In genomic region chr2:166824386-166824785, GRCm38 (mm10) we compare ENCODE assay signal across 16 mouse cellular contexts.
"Had no signal": no experiment of that assay in that cellular context is flagged by ENCODE, and none has a peak within 500 bp of the region (broad histone marks: within the 10 kb centered on the region; RNA-seq: fewer than 3 reads in every experiment).

No protein-coding gene starts in this region.

- H3K4me3 ChIP-seq: liver, embryonic 13.5 days; lung, embryonic 15.5 days; megakaryocyte, embryonic 14.5 days; midbrain, embryonic 12.5 days; midbrain, embryonic 15.5 days; neural tube, embryonic 12.5 days; neural tube, embryonic 15.5 days; stomach, embryonic 15.5 days had no signal

- H3K9me3 ChIP-seq: liver, embryonic 13.5 days; lung, embryonic 15.5 days; megakaryocyte, embryonic 14.5 days; midbrain, embryonic 12.5 days; midbrain, embryonic 15.5 days; neural tube, embryonic 12.5 days; neural tube, embryonic 15.5 days; stomach, embryonic 15.5 days had no signal

- H3K27ac ChIP-seq: hindbrain, postnatal 0 days; liver, embryonic 13.5 days; lung, embryonic 15.5 days; midbrain, embryonic 12.5 days; midbrain, embryonic 15.5 days; neural tube, embryonic 12.5 days; neural tube, embryonic 15.5 days; stomach, embryonic 15.5 days had no signal

- H3K9ac ChIP-seq: liver, embryonic 13.5 days; lung, embryonic 15.5 days; midbrain, embryonic 12.5 days; midbrain, embryonic 15.5 days; neural tube, embryonic 12.5 days; neural tube, embryonic 15.5 days; stomach, embryonic 15.5 days had no signal

- ATAC-seq: hindbrain, postnatal 0 days; inflammation-experienced regulatory T-cells, adult 6 months; midbrain, embryonic 15.5 days had no signal

- H3K27me3 ChIP-seq: liver, embryonic 13.5 days; lung, embryonic 15.5 days; megakaryocyte, embryonic 14.5 days; midbrain, embryonic 12.5 days; midbrain, embryonic 15.5 days; neural tube, embryonic 12.5 days; neural tube, embryonic 15.5 days; stomach, embryonic 15.5 days had no signal

- H3K36me3 ChIP-seq: midbrain, embryonic 12.5 days; midbrain, embryonic 15.5 days; stomach, embryonic 15.5 days had no signal

- H3K4me1 ChIP-seq: midbrain, embryonic 12.5 days; midbrain, embryonic 15.5 days; neural tube, embryonic 12.5 days; stomach, embryonic 15.5 days had no signal

- DNase-seq: kidney, adult 18-20 months; kidney, postnatal 4 days; left cerebral cortex, postnatal 4 days; liver, embryonic 13.5 days; right cerebral cortex, postnatal 25 days; spleen, adult 18-20 months; thymus, postnatal 25 days had no signal

- H3K4me2 ChIP-seq: liver, embryonic 13.5 days; lung, embryonic 15.5 days; midbrain, embryonic 12.5 days; midbrain, embryonic 15.5 days; neural tube, embryonic 12.5 days; neural tube, embryonic 15.5 days; stomach, embryonic 15.5 days had no signal
